Mouse (Mus musculus) lung, postnatal 0 days (tissue): ENCODE measurements around the gene Ppcdc.

ENCODE experiments used
- CTCF ChIP-seq: IDR thresholded peaks from 2 replicates; pipeline ENCODE4 v1.5.1; 2016; ENCODE audit warnings: antibody characterized with exemption, mild to moderate bottlenecking
- EP300 ChIP-seq: IDR thresholded peaks from 2 replicates; pipeline ENCODE4 v1.6.1; 2016; ENCODE audit warnings: antibody characterized with exemption, mild to moderate bottlenecking, control low read depth

DNA sequence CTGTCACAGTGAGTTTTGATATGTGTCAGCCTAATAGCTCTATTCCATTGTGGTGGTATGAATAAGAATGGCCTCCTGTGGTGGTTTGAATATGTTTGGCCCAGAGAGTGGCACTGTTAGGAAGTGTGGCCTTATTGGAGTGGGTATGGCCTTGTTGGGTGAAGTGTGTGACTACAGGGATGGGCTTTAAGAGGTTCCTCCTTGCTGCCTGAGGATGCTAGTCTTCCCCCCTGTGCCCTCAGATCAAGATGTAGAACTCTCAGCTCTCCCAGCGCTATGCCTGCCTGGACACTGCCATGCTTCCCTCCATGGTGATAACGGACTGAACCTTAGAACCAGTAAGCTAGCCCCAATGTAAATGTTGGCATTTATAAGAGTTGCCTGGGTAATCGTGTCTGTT lies 78.9 kb downstream of the Ppcdc start:
- TF ChIP-seq EP300 (no peak), CTCF (no peak)
